Comparison of ENCODE assay signal across 8 mouse cellular contexts in the genomic region with DNA sequence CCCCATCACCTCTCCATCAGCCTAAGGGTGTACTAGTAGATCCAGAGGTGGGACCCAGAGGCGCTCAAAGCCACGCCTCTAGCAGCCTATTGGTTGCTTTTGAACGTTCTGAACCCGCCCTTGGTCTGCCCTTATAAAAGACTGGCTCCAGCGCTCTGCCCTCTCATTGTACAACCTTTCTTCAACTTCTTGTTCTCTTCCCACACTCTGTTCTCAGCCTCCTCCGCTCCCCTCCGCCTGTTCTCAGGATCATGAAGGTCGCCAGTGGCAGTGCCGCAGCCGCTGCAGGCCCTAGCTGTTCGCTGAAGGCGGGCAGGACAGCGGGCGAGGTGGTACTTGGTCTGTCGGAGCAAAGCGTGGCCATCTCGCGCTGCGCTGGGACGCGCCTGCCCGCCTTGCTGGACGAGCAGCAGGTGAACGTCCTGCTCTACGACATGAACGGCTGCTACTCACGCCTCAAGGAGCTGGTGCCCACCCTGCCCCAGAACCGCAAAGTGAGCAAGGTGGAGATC. TPM values are rescaled to one million over a fixed set of nuclear protein-coding genes. Genes with fewer than 3 reads are reported as not detected.
DNase-seq lines count a peak whose midpoint lies in the region; ATAC-seq lines count a peak whose summit lies in the region.

A gene (plus strand): TSS at position 162 of the 512 bp plus-strand sequence.

- H3K36me3 ChIP-seq in hindbrain, embryonic 12.5 days, result no peaks in the 10 kb centered on the region

- H3K4me3 ChIP-seq in hindbrain, embryonic 12.5 days, result peak within 1 kb of the TSS; percentile 49

- H3K4me2 ChIP-seq in hindbrain, embryonic 12.5 days (replicated peaks), result peak within 1 kb of the TSS; percentile 65

- DNase-seq in NIH3T3 (ENCODE audit: low read depth), result peak; percentile 95
- peak; percentile 51 to 61 for DNase-seq in cerebellum, postnatal 14 days
- DNase-seq in frontal cortex, postnatal 14 days (ENCODE audit: low spot score in 2 of 2), result peak; percentile 56 to 57
- peak; percentile 37 to 42 for DNase-seq in layer of hippocampus, postnatal 25 days (ENCODE audit: extremely low spot score in 1 of 2, low spot score in 1 of 2)
- DNase-seq in lung, postnatal 25 days (ENCODE audit: low spot score), result peak; percentile 95
- peak; percentile 49 for DNase-seq in retina, postnatal 7 days (ENCODE audit: low read depth, low spot score)
- peak; percentile 89 to 90 for DNase-seq in urinary bladder, adult 18-20 months (ENCODE audit: low spot score in 2 of 2)

- peak within 1 kb of the TSS; percentile 82 for H3K27ac ChIP-seq in hindbrain, embryonic 12.5 days

- H3K4me1 ChIP-seq in hindbrain, embryonic 12.5 days, result peaks cover 53% of the 10 kb centered on the region

- ATAC-seq in hindbrain, embryonic 12.5 days (ENCODE audit: low FRiP score), result peak; percentile 60

- no peaks in the 10 kb centered on the region for H3K9me3 ChIP-seq in hindbrain, embryonic 12.5 days (replicated peaks)

- H3K27me3 ChIP-seq in hindbrain, embryonic 12.5 days, result no peaks in the 10 kb centered on the region

- peak within 1 kb of the TSS; percentile 70 for H3K9ac ChIP-seq in hindbrain, embryonic 12.5 days

- WGBS in hindbrain, embryonic 12.5 days, result under 1% methylated on average over 28 of the region's 28 CpGs

RNA-seq across cellular contexts. Expression of the gene that starts here (rescaled TPM):
- 157 and 159 TPM in 2 replicates for polyA plus RNA-seq in hindbrain, embryonic 12.5 days (2016; fragmentation: Nextera tagmentation; extraction: Ambion mirVana)
- 10 to 100 TPM; 19.6 to 22.4 TPM for total RNA-seq in layer of hippocampus, postnatal 25 days (2021)

Comparison
In these comparisons a context has a peak if more than half of its experiments do, and no peak if none do; other contexts are left out.
1. Peak in every context shown above with its lines: DNase-seq, ATAC-seq, H3K4me3 ChIP-seq and H3K27ac ChIP-seq.
2. DNase-seq: peak in every context shown above with its lines; median percentile 95 in NIH3T3; 95 in lung, postnatal 25 days; 90 in urinary bladder, adult 18-20 months; 56 in frontal cortex, postnatal 14 days; 56 in cerebellum, postnatal 14 days; 49 in retina, postnatal 7 days; 40 in layer of hippocampus, postnatal 25 days.